Mouse (Mus musculus): ENCODE results near the gene Ush1c. TPM values are rescaled to one million over a fixed set of nuclear protein-coding genes. Genes with fewer than 3 reads are reported as not detected.
A peak's percentile ranks its signal among the peaks of the same experiment; 100 is the strongest.
"Not testable (repeated sequence)": the region's sequence is repeated elsewhere in the genome, so short reads cannot be mapped to it uniquely, and the experiment has no call there.

Ush1c gene
- total RNA-seq, 2 experiments from 2014 or later = 5.3 to 9.1 TPM

DNA sequence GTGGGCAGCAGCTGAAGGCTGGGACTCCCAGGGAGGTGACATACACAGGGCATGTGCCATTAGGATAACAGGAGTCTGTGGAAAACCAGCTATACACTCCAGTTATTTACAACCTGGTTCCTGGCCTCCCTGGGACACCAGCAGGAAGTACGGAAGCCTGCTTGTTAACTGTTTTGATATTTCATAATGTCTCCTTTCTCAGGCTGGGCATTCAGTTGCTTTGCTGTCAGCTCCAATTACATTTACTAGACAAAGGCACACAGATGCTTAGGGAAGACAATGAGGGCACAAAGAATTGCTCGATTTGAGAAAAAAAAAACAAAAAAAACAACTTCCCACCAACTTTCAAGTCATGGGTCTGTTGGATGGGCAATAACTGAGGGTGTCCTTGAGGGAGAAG lies 21.8 kb downstream of the Ush1c start:
- DNase-seq = no peak
- intact Hi-C loops (cut with DNase I) = no loop called here

DNA sequence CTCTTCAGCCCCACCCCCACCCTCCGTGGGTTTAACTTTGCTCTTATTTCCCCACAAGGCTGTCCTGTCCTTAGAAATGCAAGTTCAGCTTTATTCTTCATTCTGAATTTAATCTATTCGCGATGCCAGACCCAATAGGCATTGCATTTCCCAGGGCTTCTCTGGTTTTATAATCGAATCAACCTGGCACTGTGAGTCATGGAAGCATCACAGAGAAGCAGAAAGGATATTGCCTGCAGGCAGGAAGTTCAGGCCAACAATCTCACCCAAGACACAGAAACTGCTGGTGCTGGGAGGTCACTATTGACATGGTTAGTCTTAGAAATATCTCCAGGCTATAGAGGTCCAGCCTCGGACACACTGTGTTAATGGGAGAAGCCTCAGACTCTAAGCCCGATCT lies 28.0 kb downstream of the Ush1c start:
- intact Hi-C loops (cut with DNase I) = no loop called here
- DNase-seq = no peak

GRCm38 (mm10) chr7:46208131-46208530 lies 30.2 kb downstream of the Ush1c start:
- DNase-seq = no peak

DNA sequence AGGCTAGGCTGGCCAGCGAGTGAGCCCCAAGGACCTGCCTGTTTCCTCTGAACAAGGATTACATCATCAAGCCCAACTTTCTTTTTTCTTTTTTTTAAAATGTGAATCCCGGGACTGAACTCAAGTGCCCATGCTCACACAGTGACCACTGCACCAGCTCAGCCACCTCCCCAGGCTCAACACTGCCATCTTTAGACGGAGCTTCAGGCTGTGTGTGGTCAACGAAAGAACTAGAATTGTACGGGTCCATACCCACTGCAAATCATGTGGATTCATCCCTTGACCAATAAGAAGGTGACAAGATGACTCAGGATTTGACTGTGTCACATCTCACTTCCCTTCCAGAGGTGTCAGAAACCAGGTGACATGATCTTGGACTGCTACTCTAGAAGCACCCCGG lies 33.5 kb downstream of the Ush1c start:
- intact Hi-C loops (cut with DNase I) = no loop called here
- DNase-seq = no peak

More at GRCm38 (mm10) chr7:46208131-46208530, 30.2 kb downstream of the Ush1c start:
- intact Hi-C loops (cut with DNase I) = no loop called here

GRCm38 (mm10) chr7:46204046-46204471 lies 34.2 kb downstream of the Ush1c start:
- DNase-seq = peak; percentile 49 to 57
- intact Hi-C loops (cut with DNase I) = no loop called here

GRCm38 (mm10) chr7:46201649-46202048 lies 36.7 kb downstream of the Ush1c start:
- intact Hi-C loops (cut with DNase I) = no loop called here
- no peak for DNase-seq

- intact Hi-C loops (cut with DNase I) = no loop called here
- no peak for DNase-seq
Observed at GRCm38 (mm10) chr7:46200021-46200420, 38.3 kb downstream of the Ush1c start.

DNA sequence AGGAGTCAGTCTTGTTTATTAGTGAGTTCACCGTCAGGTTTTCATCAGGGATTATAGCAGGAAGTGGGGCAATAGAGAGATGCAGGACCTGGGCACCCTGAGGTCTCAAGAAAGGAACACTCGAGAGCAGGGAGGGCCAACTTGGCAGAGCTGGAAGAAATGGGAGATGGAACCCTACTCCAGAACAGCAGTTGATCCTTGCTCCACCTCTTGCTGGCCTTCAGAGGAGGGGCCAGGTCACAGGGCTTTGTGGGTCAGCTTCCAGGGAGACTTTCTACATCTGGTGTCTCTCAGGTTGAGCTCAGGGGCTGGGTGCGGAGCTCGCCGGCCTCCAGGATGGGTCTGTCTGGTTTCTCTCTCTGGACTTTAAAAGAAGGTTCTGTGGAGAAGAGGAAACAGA lies 42.9 kb downstream of the Ush1c start:
- DNase-seq = no peak
- intact Hi-C loops (cut with DNase I) = no loop called here

- DNase-seq = no peak
- intact Hi-C loops (cut with DNase I) = no loop called here
Observed at GRCm38 (mm10) chr7:46184232-46184631, 54.1 kb downstream of the Ush1c start.

- intact Hi-C loops (cut with DNase I) = no loop called here
Observed at GRCm38 (mm10) chr7:46181590-46181989, 56.7 kb downstream of the Ush1c start.

GRCm38 (mm10) chr7:46179431-46180275 lies 58.6 kb downstream of the Ush1c start, which contains the start of gene Abcc8:
Gene Abcc8, minus strand, starts transcription at chr7:46180033.
- DNase-seq = no peak
- intact Hi-C loops (cut with DNase I) = no loop called here

More at GRCm38 (mm10) chr7:46181590-46181989, 56.7 kb downstream of the Ush1c start:
- no peak for DNase-seq

- intact Hi-C loops (cut with DNase I); DNase-seq: not testable (repeated sequence)
Observed at GRCm38 (mm10) chr7:46168980-46169379, 69.3 kb downstream of the Ush1c start.

DNA sequence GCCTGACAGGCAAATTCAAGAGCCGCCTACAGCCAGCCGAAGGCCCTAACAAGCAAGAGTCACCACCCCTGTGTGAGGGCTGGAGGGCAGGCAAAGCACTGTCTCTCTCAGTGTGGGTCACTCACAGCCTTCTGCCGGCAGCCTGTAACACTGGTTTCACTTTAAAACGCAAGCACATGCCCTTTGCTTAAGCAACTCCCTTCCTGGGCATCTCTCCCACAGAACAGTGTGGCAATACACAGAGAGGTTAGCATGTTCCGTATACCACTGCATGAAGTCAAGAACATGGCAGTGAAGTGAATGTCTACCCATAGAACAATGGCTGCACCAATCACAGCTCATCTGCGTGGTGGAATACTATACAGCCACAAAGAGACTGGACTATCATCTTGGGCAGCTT lies 69.9 kb downstream of the Ush1c start:
- intact Hi-C loops (cut with DNase I) = no loop called here
- DNase-seq = no peak

GRCm38 (mm10) chr7:46167901-46168300 lies 70.4 kb downstream of the Ush1c start:
- intact Hi-C loops (cut with DNase I) = no loop called here
- no peak for DNase-seq

GRCm38 (mm10) chr7:46165876-46166275 lies 72.4 kb downstream of the Ush1c start:
- intact Hi-C loops (cut with DNase I) = no loop called here
- no peak for DNase-seq

- DNase-seq = no peak
- intact Hi-C loops (cut with DNase I) = no loop called here
Observed at GRCm38 (mm10) chr7:46162731-46163130, 75.6 kb downstream of the Ush1c start.

DNA sequence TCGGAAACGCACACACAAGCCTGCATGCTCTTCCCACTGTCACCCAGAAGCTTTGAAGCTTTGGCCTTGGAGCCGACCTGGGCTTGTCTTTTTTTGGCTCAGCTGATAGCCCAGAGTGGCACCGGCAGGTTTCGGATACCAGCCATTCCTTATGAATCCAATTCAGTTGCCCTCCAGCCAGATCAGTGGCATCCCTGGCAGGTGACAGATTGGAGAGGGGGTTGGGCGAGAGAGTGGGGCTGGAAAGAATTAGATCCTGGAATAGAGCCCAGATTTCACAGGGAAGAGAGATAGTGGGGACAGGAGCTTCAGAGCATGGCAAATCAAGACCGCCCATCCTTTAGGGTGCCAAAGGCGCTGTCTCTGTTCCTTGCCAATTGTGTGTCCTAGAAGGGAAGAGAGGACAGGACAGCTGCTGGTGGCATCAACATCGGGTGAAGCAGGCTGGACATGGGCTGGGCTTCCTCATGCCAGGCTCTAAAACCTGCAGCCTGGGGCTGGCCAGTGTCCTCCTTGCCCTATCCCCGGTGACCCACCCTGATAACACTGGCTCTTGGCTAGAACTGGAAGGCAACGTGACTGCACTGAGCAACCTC lies 76.1 kb downstream of the Ush1c start:
- peak in 1 of 2 experiments; percentile 17 for DNase-seq
- intact Hi-C loops (cut with DNase I) = no loop called here

- no peak for DNase-seq
- intact Hi-C loops (cut with DNase I) = no loop called here
Observed at GRCm38 (mm10) chr7:46161615-46162014, 76.7 kb downstream of the Ush1c start.

- no peak for DNase-seq
- intact Hi-C loops (cut with DNase I) = no loop called here
Observed at GRCm38 (mm10) chr7:46157746-46158145, 80.6 kb downstream of the Ush1c start.

- DNase-seq = no peak
- intact Hi-C loops (cut with DNase I) = no loop called here
Observed at GRCm38 (mm10) chr7:46154498-46155488, 83.5 kb downstream of the Ush1c start.

All from gastrocnemius, postnatal 36 days (tissue).